Mouse (Mus musculus) kidney, adult 2 months (tissue): Measurements from ENCODE around the gene Lcmt1.

ENCODE experiments used
- CTCF ChIP-seq: fragments of 200-500 bp; conservative IDR thresholded peaks from 2 replicates; pipeline ENCODE4 v1.5.1; 2011; ENCODE audit warnings: low read depth, mild to moderate bottlenecking, control low read depth, low read length, moderate library complexity, mixed read lengths; ENCODE audit not compliant: insufficient read depth, insufficient read length
- POLR2A ChIP-seq: fragments of 200-500 bp; IDR thresholded peaks from one replicate; pipeline ENCODE4 v1.6.1; 2011; ENCODE audit warnings: low read depth, low read length, control low read depth

- TF ChIP-seq CTCF (no peak), POLR2A (no peak)
Observed at GRCm38 (mm10) chr7:123421958-123422357, 52.4 kb downstream of the Lcmt1 start.
